ENCODE assay signal across 8 mouse cellular contexts in genomic region chr19:26037270-26037669, GRCm38 (mm10).
DNase-seq lines count a peak whose midpoint lies in the region; ATAC-seq and TF ChIP-seq lines count a peak whose summit lies in the region.

No protein-coding gene starts in this region.

- H3K36me3 ChIP-seq in forebrain, embryonic 14.5 days (ENCODE audit: control insufficient read depth, insufficient read depth, low read length): no peaks in the 10 kb centered on the region
- H3K36me3 ChIP-seq in neural tube, embryonic 12.5 days: no peaks in the 10 kb centered on the region

- peak in 1 of 2 experiments; percentile 16 for DNase-seq in left cerebral cortex, adult 2 months (ENCODE audit: extremely low spot score in 1 of 2, low spot score in 2 of 2)
- no peak for DNase-seq in left cerebral cortex, adult 11 months (ENCODE audit: low spot score)
- peak; percentile 85 for DNase-seq in adrenal gland, adult 2 months
- peak; percentile 26 for DNase-seq in forebrain, embryonic 14.5 days (ENCODE audit: low spot score)
- peak; percentile 53 to 83 for DNase-seq in kidney, postnatal 36 days
- no peak for DNase-seq in spleen, postnatal 14 days (ENCODE audit: low spot score in 2 of 2)

- 10% methylated on average over 7 of the region's 7 CpGs for WGBS in forebrain, embryonic 14.5 days
- WGBS in neural tube, embryonic 12.5 days: 9% methylated on average over 7 of the region's 7 CpGs

- no peak for ATAC-seq in forebrain, embryonic 14.5 days
- peak; percentile 56; the same call in 1 of the 2 replicates for ATAC-seq in neural tube, embryonic 12.5 days (ENCODE audit: low FRiP score, low read depth)
- ATAC-seq in inflammation-experienced regulatory T-cells, adult 6 months: no peak

- H3K27ac ChIP-seq in left cerebral cortex, adult 2 months: no peak overlapping the region
- H3K27ac ChIP-seq in forebrain, embryonic 14.5 days (ENCODE audit: low read depth, low read length): no peak overlapping the region
- no peak overlapping the region for H3K27ac ChIP-seq in neural tube, embryonic 12.5 days

- no peak overlapping the region for H3K4me3 ChIP-seq in left cerebral cortex, adult 2 months
- no peak overlapping the region for H3K4me3 ChIP-seq in forebrain, embryonic 14.5 days (ENCODE audit: low read depth, low read length)
- no peak overlapping the region for H3K4me3 ChIP-seq in neural tube, embryonic 12.5 days

- no peaks in the 10 kb centered on the region for H3K27me3 ChIP-seq in forebrain, embryonic 14.5 days (replicated peaks; ENCODE audit: control insufficient read depth, insufficient read depth, low read length)
- H3K27me3 ChIP-seq in neural tube, embryonic 12.5 days (replicated peaks): no peaks in the 10 kb centered on the region

- peak; percentile 25 for TF ChIP-seq CTCF in left cerebral cortex, adult 2 months (IDR thresholded peaks at IDR 0.05)

- H3K9ac ChIP-seq in forebrain, embryonic 14.5 days (ENCODE audit: low read length): no peak overlapping the region
- no peak overlapping the region for H3K9ac ChIP-seq in neural tube, embryonic 12.5 days

- no peaks in the 10 kb centered on the region for H3K4me1 ChIP-seq in forebrain, embryonic 14.5 days (ENCODE audit: control insufficient read depth, insufficient read depth, low read length)
- no peaks in the 10 kb centered on the region for H3K4me1 ChIP-seq in neural tube, embryonic 12.5 days

- no peaks in the 10 kb centered on the region for H3K9me3 ChIP-seq in forebrain, embryonic 14.5 days (replicated peaks; ENCODE audit: control insufficient read depth, low read length)
- H3K9me3 ChIP-seq in neural tube, embryonic 12.5 days: no peaks in the 10 kb centered on the region

- intact Hi-C loops in left cerebral cortex, adult 2 months (cut with DNase I): no loop called here

- no peak overlapping the region for H3K4me2 ChIP-seq in forebrain, embryonic 14.5 days (ENCODE audit: low read length)
- no peak overlapping the region for H3K4me2 ChIP-seq in neural tube, embryonic 12.5 days (replicated peaks)

Comparison
In these comparisons a context has a peak if more than half of its experiments do, and no peak if none do; other contexts are left out.
1. DNase-seq: peak in adrenal gland, adult 2 months (single experiment), forebrain, embryonic 14.5 days (single experiment) and kidney, postnatal 36 days (2 of 2); none in left cerebral cortex, adult 11 months (single experiment) and spleen, postnatal 14 days (0 of 2).